Mouse (Mus musculus) urinary bladder, postnatal 4 days (tissue): ENCODE results near the gene Olfr91.
"Not testable (repeated sequence)": the region's sequence is repeated elsewhere in the genome, so short reads cannot be mapped to it uniquely, and the experiment has no call there.

ENCODE experiments used
- DNase-seq, 2 experiments: peaks; one replicate each; pipeline ENCODE4 v3.0.0; 2021 to 2022; ENCODE audit warnings: low spot score in 2 of 2

Olfr91 gene

DNA sequence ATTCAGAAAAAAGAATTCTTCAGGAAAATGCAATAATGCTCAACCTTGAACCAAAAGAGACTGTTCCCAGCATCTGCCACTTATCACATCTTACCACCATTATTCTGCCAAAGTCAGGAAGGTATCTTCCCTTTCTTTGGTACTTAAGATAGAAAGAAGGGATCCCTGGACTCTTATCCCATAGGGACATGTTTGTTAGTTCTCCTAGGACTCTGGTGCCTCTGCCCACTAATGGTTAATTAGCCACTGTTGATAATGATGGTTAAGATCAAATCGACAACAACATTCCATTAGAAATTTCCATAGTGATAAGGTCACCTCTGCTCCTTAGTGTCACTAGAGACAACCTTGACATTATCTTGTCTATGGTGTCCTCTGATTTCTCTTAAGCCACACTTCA, at the start of gene Olfr91:
TSS of gene Olfr91 (minus strand) at position 101 of the 400 bp plus-strand sequence.
- DNase-seq = no peak

DNA sequence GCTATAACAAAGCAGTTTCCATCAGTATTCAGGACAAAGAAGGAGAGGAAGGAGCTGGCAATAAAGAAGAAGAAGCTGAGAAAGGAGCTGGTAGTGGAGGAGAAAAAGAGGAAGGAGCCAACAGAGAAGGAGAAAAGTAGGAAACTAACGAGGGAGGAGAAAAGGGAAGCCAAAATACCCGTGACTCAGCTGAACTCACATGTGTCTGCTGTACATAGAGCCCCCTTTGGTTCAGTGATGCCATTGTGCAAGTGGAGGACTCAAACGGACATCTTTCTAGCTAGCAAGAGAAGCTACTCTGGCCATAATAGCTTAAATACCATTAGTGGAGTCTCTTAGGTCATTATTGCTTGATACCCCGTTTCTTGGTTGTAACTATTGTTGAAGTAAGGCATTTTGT, 33.3 kb upstream of the Olfr91 start:
- DNase-seq = not testable (repeated sequence)

DNA sequence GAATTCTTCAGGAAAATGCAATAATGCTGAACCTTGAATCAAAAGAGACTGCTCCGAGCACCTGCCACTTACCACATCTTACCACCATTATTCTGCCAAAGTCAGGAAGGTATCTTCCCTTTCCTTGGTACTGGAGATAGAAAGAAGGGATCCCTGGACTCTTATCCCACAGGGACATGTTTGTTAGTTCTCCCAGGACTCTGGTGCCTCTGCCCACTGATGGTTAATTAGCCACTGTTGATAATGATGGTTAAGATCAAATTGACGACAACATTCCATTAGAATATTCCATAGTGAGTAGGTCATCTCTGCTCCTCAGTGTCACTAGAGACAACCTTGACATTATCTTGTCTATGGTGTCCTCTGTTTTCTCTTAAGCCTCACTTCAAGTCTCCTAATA, 21.9 kb upstream of the Olfr91 start, which contains the start of gene Olfr92:
TSS of gene Olfr92 (minus strand) at position 101 of the 400 bp plus-strand sequence.
- DNase-seq = no peak

DNA sequence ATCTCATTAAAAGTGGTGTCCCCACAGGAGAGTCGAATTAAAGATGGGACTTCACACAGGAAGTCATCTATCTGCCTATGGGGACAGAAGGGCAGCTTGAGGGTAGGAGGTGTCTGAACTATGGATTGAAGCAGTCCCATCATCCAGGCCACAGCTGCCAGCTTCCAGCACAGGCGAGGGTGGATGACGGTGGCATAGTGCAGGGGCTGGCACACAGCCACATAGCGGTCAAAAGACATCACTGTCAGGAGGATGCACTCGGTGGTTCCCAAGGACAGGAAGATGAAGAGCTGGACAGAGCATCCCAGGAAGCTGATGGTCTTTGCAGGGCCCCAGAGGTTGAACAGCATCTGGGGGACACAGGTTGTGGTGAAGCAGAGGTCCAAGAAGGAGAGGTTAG, 4.8 kb downstream of the Olfr91 start:
- no peak for DNase-seq

DNA sequence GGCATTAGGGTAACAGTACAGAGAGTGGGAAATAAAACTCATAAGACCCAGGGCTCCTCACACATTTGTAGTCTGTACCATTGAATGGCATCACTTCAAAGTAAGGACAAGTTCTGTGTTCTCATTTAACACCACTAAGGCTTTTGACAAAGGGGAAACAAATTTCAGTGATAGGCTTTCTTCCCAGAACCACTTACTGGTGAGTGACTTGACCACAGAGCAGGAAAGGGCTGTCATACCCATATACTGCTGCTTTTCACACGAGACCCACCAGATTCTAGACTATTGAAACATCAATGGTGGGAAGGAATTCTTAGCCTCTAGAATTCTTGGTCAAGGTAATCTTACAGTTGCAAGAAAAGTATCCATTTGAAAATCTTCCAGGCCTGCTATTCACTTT, 5.9 kb downstream of the Olfr91 start:
- DNase-seq = no peak

DNA sequence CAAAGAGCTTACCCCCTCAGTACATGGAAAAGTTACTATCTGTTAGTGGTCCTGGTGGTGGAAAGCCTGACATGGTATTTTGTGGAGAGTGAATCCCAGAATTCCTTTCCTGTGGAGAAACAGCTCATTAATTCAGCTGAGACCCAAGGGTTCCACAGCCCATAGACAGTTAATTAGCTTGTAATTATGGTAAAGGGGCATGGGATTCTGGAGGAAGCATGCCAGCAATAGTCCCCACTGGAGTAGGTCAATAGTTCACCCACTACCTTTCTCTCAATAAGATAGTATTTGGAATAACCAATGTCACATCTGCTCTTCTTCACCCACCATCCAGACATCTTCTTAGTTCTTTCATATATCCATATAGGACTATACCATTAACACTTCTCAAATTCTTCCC, 9.7 kb downstream of the Olfr91 start, which contains the start of gene Olfr90:
TSS of gene Olfr90 (minus strand) at position 101 of the 400 bp plus-strand sequence.
- DNase-seq = no peak

DNA sequence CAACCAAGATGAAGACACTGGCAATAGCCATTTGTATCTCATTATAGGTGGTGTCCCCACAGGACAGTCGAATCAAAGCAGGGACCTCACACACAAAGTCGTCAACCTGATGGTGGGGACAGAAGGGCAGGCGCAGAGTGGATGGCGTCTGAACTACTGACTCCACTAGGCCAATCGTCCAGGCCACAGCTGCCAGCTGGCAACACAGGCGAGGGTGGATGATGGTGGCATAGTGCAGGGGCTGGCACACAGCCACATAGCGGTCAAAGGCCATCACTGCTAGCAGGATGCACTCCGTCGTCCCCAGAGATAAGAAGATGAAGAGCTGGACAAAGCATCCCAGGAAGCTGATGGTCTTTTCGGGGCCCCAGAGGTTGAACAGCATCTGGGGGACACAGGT, 12.5 kb downstream of the Olfr91 start:
- DNase-seq = no peak

DNA sequence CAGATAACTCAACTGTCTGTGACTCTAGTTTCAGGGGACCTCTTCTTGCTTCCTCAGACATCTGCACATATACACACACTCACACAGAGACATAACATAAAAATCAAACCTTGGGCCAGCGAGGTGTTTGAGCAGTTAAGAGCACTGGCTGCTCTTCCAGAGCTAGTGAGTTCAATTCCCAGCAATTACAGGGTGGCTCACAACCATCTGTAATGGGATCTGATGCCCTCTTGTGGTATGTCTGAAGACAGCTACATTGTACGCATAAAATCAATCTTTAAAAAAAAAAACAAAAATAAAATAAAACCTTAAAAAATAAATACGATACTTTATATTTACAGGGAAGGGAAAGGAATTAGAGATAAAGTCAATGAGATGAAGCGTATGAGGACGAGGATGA, 13.4 kb downstream of the Olfr91 start:
- DNase-seq = no peak

DNA sequence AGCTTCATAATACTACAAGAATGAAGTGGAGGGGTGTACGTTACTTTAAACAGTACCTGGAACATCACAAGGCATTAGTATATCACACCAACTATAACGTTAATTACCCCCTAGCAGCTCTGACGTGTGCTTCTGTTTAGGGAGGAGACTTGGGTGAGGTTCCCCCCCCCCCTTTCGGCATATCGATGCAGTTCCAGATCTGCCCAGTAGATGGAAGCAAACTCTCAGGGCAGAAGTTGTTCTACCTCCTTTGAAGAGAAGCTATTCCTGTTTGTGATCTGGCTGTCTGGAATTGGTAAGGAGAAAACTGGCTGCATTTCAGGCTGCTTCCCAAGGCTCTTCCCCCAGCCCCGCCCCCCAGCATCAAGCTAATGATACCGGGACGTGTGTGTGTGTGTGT, 14.8 kb downstream of the Olfr91 start:
- DNase-seq = no peak

DNA sequence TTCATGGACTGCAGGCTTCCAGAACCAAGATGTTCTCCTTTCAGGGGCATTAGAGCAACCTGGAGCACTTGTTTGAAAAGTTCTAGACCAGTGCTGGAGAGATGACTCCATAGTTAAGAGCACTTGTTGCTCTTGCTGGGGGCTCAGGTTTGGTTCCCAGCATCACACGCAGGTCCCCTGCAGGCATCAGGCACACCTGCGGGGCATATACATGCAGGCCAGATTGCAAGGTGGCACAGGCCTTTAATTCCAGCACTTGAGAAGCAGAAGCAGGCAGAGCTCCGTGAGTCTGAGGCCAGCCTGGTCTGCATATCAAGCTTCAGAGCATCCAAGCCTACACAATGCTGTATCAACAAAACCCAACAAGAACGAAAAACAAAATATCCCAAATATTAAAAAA, 16.4 kb downstream of the Olfr91 start:
- no peak for DNase-seq

DNA sequence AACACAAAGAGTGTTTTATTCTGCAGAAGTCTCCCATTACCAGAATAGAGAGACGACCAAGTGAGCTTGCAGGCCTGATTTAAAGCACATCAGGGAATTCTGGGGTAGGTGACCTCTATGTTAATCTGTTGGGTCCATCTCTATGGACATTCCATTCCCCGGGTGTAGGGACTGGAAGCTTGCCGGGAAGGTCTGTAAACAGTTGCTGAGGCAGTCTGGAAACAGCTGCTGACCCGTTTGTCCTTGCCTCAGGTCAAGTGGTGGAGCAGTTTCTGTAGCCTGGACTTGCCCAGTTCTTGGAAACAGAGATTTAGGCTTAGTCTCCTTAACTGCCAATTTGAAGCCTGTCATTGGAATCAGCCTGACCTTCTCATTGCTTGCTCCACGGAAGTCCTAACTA, 18.0 kb downstream of the Olfr91 start:
- peak in 1 of 2 experiments; percentile 46 for DNase-seq

DNA sequence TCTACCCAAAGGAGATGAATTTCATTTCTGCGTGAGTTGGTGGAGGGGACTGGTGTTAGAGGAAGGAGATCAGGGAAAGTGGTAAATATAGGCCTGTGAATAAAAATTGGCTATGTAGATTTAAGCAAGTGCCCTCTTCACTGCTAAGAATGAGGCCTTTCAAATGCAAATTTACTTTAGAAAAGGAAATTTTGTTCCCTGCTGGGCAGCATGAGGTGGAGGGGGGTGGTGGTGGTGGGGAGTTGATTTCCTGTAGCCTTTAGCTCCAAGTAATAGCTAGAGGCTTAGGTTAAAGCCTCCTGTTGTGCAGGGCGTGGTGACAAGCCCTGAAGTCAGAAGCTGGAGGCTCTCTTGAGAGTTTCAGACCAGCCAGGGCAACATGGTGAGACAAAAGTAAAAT, 19.1 kb downstream of the Olfr91 start:
- DNase-seq = no peak

DNA sequence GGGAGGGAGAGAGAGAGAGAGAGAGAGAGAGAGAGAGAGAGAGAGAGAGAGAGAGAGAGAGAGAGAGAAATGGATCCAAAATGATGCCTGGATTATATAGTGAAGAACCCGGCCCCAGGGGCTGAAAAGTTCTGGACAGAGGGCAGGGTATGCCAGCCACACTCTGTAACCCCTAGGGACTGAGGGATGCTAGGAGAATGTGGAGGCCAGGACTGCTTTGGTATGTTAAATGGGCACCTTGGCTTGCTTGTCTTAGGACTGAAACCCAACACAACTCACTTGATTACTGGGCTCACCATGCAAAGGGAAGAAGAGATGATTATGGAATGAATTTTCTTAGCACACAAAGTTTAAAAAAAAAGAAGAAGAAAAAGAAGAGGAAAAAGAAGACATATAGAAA, 19.9 kb downstream of the Olfr91 start:
- no peak for DNase-seq

DNA sequence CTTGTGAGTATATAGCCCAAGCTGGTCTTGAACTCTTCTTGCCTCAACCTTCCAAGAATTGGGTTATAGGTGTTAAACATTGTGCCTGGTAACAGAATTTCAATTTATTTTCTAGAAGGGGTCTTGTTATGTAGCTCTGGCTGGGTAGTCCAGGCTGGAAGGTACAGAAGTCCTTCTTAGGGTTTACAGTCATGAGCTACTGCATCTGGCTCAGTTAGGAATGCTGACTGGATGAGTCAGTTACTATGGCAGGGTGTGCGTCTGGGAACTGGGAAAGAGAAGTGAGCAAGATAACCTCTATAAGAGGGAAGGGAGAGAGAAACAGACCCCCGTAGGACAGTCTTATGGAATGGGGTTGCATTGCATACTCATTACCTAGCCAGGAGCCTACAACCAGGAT, 22.3 kb downstream of the Olfr91 start:
- DNase-seq = no peak

DNA sequence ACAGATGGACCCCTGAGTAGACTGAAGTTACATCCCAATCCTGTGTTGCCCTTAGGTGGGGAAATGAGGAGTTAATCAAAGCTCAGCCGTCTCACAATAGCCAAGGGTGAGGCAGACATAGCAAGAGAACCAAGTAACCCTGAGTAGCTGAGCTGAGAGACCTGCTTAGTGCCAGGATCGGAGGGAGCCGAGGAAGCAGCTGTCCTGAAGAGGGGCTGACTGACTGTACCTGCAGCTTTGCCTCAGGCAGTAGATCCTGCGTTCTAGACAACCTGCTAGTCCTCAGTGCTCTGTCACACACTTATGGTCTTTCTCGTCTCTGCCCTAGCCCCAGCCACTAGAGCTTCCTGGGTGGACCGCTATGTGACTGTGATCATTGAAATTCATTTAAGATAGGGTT, 22.9 kb downstream of the Olfr91 start:
- no peak for DNase-seq

DNA sequence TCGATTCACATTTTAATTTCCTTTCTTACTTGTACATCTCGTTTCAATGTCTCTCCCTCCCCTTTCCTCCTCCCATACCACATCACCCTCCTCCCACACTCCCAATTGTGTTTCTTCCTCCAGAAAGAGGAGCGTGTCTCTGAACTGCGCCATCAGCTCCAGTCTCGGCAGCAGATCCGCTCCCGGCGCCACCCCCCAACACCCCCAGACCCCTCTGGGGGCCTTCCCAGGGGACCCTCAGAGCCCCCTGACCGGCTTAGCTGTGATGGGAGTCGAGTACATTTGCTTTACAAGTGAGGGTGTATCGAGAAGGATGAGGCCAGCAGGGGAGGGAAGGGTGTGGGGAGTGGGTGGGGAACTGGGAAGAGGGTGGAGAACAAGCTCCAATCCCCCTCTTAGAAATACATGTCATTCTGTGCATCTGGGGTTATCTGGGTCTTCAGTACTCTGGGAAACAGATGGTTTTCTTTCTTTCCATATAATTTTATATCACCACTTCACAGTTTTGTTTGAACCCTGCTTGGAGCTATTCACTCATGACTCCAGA, 25.3 kb downstream of the Olfr91 start:
- no peak for DNase-seq

DNA sequence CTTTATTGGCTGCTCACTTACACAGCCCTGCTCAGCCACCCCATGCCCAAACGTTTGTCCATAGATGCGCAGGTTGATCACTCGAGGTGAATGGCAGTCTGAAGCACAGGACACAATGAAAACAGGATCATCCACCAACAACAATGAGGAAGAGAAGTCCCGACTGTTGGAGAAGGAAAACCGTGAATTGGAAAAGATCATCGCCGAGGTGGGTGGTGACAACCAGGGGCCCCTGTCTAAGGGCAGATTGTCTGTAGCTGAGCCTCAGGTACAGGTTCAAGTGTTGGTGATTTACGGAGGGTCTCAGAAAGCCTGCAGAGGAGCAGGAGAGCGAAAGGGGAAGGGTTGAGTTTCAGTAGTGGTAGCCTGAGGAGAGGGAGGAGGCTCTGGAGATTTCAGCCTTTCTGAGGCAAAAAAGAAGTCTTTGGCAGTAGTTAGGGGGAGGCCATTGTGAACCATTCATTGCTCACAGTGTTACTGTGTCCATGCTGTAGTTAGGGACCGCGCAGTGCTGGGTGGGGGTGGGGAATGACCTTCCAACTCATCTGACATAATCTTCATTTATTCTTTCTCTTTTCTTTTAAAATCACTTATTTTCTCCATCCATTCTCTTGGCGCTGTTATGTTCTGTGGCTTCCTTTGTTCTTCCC, 25.9 kb downstream of the Olfr91 start:
- no peak for DNase-seq

DNA sequence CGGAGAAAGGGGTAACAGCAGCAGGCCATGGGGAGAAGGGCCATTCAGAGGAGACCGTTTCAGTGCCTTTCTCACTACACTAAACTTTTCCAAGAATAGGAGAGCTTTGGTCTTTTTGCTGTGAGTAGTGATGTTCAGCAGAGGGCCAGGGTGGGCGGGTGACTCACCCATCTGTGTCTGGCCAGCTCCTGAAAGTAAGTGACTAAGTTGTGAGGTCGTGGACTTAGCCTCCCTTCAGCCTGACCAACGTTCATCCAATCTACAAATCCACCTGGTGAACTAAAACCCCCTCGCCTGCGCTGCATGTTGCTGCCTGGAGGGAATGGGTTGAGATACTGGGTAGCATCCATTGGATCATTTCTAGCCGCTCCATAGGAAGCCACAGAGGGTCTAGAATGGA, 28.0 kb downstream of the Olfr91 start:
- DNase-seq = no peak

DNA sequence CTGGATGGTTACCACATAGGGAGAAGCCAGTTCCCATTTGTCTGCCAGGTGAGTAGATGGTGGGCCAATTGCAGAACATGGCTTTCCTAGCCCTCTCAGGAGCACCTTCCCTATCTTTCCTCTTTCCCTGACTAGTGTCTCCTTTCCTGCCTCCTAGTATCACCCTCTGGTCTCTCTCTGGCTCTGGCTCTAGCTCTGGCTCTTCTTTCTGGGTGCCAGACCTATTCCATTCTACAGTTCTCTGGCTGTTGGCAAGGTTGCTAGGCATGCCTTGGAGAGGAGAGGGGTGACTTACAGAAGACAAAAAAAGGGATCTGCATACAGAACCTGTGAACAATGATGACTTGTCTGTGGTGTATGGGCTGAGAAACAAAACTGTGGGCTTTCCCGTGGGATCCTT, 30.2 kb downstream of the Olfr91 start:
- DNase-seq = no peak

DNA sequence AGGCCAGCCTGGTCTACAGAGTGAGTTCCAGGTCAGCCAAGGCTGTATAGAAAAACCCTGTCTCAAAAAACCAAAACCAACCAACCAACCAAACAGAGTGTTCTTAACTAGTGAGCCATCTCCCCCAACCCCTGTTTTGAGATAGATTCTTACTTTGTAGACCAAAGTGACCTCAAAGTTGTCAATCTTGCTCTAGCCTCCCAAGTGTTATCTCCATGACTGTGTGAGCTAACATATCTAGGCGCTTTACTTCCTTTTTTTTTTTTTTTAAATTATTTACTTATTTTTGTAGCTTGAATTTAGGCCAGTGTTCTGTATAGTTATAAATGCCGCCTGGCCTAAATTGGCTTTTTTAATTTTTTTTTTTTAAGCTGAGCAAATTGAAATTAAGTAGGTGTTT, 32.1 kb downstream of the Olfr91 start:
- no peak for DNase-seq

DNA sequence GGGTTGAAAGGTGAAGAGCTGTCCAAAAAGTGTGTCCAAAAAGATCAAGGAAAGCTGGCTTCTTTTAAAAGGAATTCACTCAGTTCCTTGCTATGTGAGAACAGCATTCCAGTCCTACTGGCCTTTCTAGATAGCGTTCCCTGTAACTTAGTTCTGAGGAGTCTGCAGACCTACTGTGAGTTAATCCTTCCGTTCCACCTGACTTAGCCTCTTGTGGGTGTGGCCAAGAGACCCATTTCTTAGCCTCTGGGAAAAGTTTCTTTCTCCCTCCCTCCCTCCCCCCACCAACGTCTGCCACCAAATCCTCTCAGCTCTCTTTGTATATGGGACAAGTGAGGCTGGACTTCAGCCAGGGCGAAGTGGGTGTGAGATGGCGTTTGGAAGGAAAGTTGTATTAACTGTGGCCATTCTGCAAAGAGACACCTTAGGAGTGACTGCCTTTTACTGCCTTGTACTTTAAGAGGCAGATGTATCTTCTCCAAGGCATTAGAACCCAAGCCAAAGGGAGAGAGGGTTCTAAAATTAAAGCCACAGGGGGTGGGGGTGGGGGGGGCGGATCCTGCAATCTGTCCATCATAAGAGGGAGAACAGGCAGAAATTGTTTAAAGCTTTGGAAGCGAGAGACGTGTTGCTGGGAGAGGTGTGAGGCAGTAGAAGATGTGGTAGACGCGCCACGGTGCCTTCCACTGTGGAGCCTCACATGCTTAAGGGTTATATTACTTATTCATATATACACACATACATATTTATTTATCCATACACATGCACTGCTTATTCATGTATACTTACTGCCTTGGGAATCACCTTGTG, 34.2 kb downstream of the Olfr91 start:
- DNase-seq = no peak

DNA sequence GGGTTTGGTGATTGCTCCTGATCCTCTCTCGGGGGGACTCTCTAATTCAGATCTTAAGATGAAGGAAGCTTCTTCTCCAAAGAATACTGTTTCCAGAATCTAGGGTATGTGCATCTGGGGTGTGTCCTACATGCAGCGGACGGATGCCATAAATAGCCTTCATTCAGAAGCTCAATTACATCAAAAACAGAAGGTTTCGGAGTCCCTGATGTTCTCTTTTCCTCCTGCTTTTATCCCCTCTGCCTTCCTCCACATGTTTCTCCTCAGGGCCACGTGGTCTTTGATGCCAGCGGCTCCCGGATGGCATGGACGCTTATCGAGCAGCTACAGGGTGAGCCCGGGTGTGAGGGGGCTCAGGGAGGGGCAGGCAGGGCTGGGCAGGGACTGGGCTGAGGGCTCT, 35.0 kb downstream of the Olfr91 start:
- DNase-seq = no peak

DNA sequence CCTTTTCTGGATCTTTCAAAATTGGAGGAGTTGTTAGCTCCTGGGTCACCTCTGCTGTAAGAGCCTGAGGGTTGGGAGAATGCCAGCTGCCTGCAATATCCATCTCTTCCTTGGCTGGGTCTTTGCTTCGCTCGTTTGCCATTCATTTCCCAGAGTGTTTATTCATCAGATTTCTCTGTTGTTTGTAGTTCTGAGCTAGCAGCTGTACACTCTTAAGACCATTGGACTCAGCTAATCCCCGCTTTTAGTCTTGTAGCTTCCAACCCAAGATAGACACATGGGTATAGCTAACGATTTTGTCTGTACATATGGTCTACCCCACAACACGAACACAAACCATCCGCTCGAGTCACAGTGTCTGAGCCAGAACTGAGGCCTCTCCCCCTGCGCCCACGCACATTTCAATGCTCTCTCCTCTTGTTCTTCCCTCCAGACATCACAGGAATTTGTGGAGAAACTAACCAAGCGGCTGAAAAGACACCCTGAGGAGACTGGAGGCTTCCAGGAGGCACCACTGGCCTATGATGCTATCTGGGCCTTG, 35.9 kb downstream of the Olfr91 start:
- no peak for DNase-seq
